In genomic region chr2:84670569-84670933, GRCm38 (mm10) we compare ENCODE assay signal across 8 mouse cellular contexts. TPM values are rescaled to one million over a fixed set of nuclear protein-coding genes. Genes with fewer than 3 reads are reported as not detected.
DNase-seq lines count a peak whose midpoint lies in the region; ATAC-seq lines count a peak whose summit lies in the region.

Selenoh (minus strand) TSS chr2:84670770.

- WGBS in forebrain, embryonic 11.5 days: under 1% methylated on average over 20 of the region's 20 CpGs
- WGBS in heart, embryonic 16.5 days: 0% methylated on average over 20 of the region's 20 CpGs
- WGBS in liver, embryonic 15.5 days (ENCODE audit: insufficient replicate concordance): under 1% methylated on average over 20 of the region's 20 CpGs
- WGBS in neural tube, embryonic 12.5 days: 0% methylated on average over 20 of the region's 20 CpGs

- H3K36me3 ChIP-seq in forebrain, embryonic 11.5 days (ENCODE audit: control insufficient read depth, insufficient read depth, low read length): peaks cover 10% of the 10 kb centered on the region; the same call in 1 of the 2 replicates
- H3K36me3 ChIP-seq in heart, embryonic 16.5 days (ENCODE audit: control insufficient read depth, insufficient read depth): peaks cover 22% of the 10 kb centered on the region
- H3K36me3 ChIP-seq in liver, embryonic 15.5 days (replicated peaks): peaks cover 32% of the 10 kb centered on the region
- H3K36me3 ChIP-seq in neural tube, embryonic 12.5 days: peaks cover 45% of the 10 kb centered on the region

- peak within 1 kb of the TSS; percentile 94 for H3K27ac ChIP-seq in forebrain, embryonic 11.5 days (ENCODE audit: low read depth, low read length)
- H3K27ac ChIP-seq in heart, embryonic 16.5 days (ENCODE audit: low read length): peak within 1 kb of the TSS; percentile 94
- peak within 1 kb of the TSS; percentile 76 for H3K27ac ChIP-seq in liver, embryonic 15.5 days (replicated peaks)
- H3K27ac ChIP-seq in neural tube, embryonic 12.5 days: peak within 1 kb of the TSS; percentile 73

- peaks cover 3% of the 10 kb centered on the region; the same call in 1 of the 2 replicates for H3K4me1 ChIP-seq in forebrain, embryonic 11.5 days (replicated peaks; ENCODE audit: control insufficient read depth, insufficient read depth, low read length)
- peaks cover 14% of the 10 kb centered on the region for H3K4me1 ChIP-seq in heart, embryonic 16.5 days (ENCODE audit: control insufficient read depth, insufficient read depth, low read length)
- H3K4me1 ChIP-seq in liver, embryonic 15.5 days (replicated peaks): peaks cover 25% of the 10 kb centered on the region
- H3K4me1 ChIP-seq in neural tube, embryonic 12.5 days: peaks cover 8% of the 10 kb centered on the region

- peak within 1 kb of the TSS; percentile 54 for H3K4me2 ChIP-seq in forebrain, embryonic 11.5 days (ENCODE audit: low read depth, low read length, severe bottlenecking)
- peak within 1 kb of the TSS; percentile 85 for H3K4me2 ChIP-seq in heart, embryonic 16.5 days (ENCODE audit: low read depth, low read length)
- peak within 1 kb of the TSS; percentile 88 for H3K4me2 ChIP-seq in liver, embryonic 15.5 days
- peak within 1 kb of the TSS; percentile 72 for H3K4me2 ChIP-seq in neural tube, embryonic 12.5 days (replicated peaks)

- H3K4me3 ChIP-seq in forebrain, embryonic 11.5 days (ENCODE audit: low read depth, low read length): peak within 1 kb of the TSS; percentile 90
- peak within 1 kb of the TSS; percentile 99 for H3K4me3 ChIP-seq in heart, embryonic 16.5 days (ENCODE audit: low read length)
- H3K4me3 ChIP-seq in liver, embryonic 15.5 days (replicated peaks): peak within 1 kb of the TSS; percentile 79
- peak within 1 kb of the TSS; percentile 87 for H3K4me3 ChIP-seq in neural tube, embryonic 12.5 days

- ATAC-seq in forebrain, embryonic 11.5 days (replicated peaks; ENCODE audit: low FRiP score): peak; percentile 96
- peak; percentile 92 for ATAC-seq in heart, embryonic 16.5 days (replicated peaks; ENCODE audit: extremely low read depth, insufficient read depth, low FRiP score)
- ATAC-seq in liver, embryonic 15.5 days (ENCODE audit: insufficient read depth): peak; percentile 90
- peak; percentile 98 for ATAC-seq in neural tube, embryonic 12.5 days (ENCODE audit: low FRiP score, low read depth)

- H3K27me3 ChIP-seq in forebrain, embryonic 11.5 days (ENCODE audit: control insufficient read depth, insufficient read depth, low read length): no peaks in the 10 kb centered on the region
- no peaks in the 10 kb centered on the region for H3K27me3 ChIP-seq in heart, embryonic 16.5 days (ENCODE audit: control insufficient read depth, insufficient read depth, low read length)
- no peaks in the 10 kb centered on the region for H3K27me3 ChIP-seq in liver, embryonic 15.5 days
- no peaks in the 10 kb centered on the region for H3K27me3 ChIP-seq in neural tube, embryonic 12.5 days (replicated peaks)

- DNase-seq in CD8-positive naive resting alpha-beta T cell, adult 2 months (ENCODE audit: low read depth in 2 of 2, low spot score in 2 of 2): peak; percentile 77 to 87
- DNase-seq in c-Kit-positive CD71-negative TER-119-negative erythroid progenitor cells, embryonic 14.5 days (ENCODE audit: low read depth): peak; percentile 87
- DNase-seq in forebrain, embryonic 11.5 days (ENCODE audit: low spot score): peak; percentile 94
- peak; percentile 87 to 89 for DNase-seq in kidney, postnatal 36 days
- DNase-seq in telencephalon, adult 2 months (ENCODE audit: low read depth, low spot score): peak; percentile 88

- peak within 1 kb of the TSS; percentile 96 for H3K9ac ChIP-seq in forebrain, embryonic 11.5 days (ENCODE audit: low read length)
- peak within 1 kb of the TSS; percentile 98 for H3K9ac ChIP-seq in heart, embryonic 16.5 days (ENCODE audit: low read length)
- peak within 1 kb of the TSS; percentile 79 for H3K9ac ChIP-seq in liver, embryonic 15.5 days
- H3K9ac ChIP-seq in neural tube, embryonic 12.5 days: peak within 1 kb of the TSS; percentile 88

- no peaks in the 10 kb centered on the region for H3K9me3 ChIP-seq in forebrain, embryonic 11.5 days (ENCODE audit: control insufficient read depth, low read length)
- no peaks in the 10 kb centered on the region for H3K9me3 ChIP-seq in heart, embryonic 16.5 days (replicated peaks; ENCODE audit: control insufficient read depth, low read length)
- no peaks in the 10 kb centered on the region for H3K9me3 ChIP-seq in liver, embryonic 15.5 days (replicated peaks)
- no peaks in the 10 kb centered on the region for H3K9me3 ChIP-seq in neural tube, embryonic 12.5 days

RNA-seq across cellular contexts. Expression of gene Selenoh, which starts in this region (rescaled TPM):
- 494 and 502 TPM in 2 replicates for polyA plus RNA-seq in forebrain, embryonic 11.5 days (2014; fragmentation: Nextera tagmentation; extraction: Ambion mirVana)
- 187 and 195 TPM in 2 replicates for polyA plus RNA-seq in heart, embryonic 16.5 days (2015; fragmentation: Nextera tagmentation; extraction: Ambion mirVana)
- 71.6 and 86.7 TPM in 2 replicates for polyA plus RNA-seq in liver, embryonic 15.5 days (2015; fragmentation: Nextera tagmentation; extraction: Ambion mirVana)
- 306 and 312 TPM in 2 replicates for polyA plus RNA-seq in neural tube, embryonic 12.5 days (2016; fragmentation: Nextera tagmentation; extraction: Ambion mirVana)

Comparison
In these comparisons a context has a peak if more than half of its experiments do, and no peak if none do; other contexts are left out.
1. Peak in every context shown above with its lines: DNase-seq, ATAC-seq, H3K4me3 ChIP-seq and H3K27ac ChIP-seq.